Mouse (Mus musculus): ENCODE results near the gene Gm20830.
"Not testable (repeated sequence)": the region's sequence is repeated elsewhere in the genome, so short reads cannot be mapped to it uniquely, and the experiment has no call there.

Gm20830 gene

GRCm38 (mm10) chrY:6918182-6918581, at the start of gene Gm20830:
Gene Gm20830, minus strand, starts transcription at chrY:6918282.
- in situ Hi-C loops (cut with MboI, MseI) = not testable (repeated sequence)
